Mouse (Mus musculus): ENCODE results near the gene Nxnl1. TPM values are rescaled to one million over a fixed set of nuclear protein-coding genes. Genes with fewer than 3 reads are reported as not detected.

Gene Nxnl1
- total RNA-seq (2014; rRNA removed) = not detected in 2 replicates
- 0.20 TPM in 1 of 2 replicates, not detected in the other for polyA plus RNA-seq (2015; fragmentation: Nextera tagmentation; extraction: Ambion mirVana)

DNA sequence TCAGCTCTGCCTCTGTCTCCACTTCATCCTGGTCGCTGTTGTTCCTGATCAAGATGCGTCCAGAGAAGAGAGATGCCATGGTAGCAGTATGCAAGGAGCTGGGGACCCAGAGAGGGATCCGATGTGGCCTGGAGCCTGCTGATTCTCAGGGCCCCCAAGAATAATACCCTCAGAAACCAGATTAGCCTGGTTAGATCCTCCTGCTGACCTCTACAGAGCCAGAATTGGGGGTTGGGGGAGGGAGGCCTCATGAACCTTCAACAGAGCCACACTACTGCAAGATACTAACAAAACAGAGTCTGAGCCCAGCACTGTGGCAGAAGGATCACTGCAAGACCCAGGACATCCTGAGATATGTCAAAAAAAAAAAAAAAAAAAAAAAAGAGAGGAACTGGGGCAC lies at the start of gene Nxnl1:
TSS of gene Nxnl1 (minus strand) at position 101 of the 400 bp plus-strand sequence.
- ATAC-seq (no peak), DNase-seq (ENCODE audit: low spot score) (no peak)
- H3K9me3 ChIP-seq (ENCODE audit: low read length) = no peaks in the 10 kb centered on the region
- WGBS = 76% methylated on average over 3 of the region's 3 CpGs
- peaks cover 9% of the 10 kb centered on the region; the same call in 1 of the 2 replicates for H3K27me3 ChIP-seq (ENCODE audit: insufficient read depth, low read length)
- H3K36me3 ChIP-seq (ENCODE audit: insufficient read depth, low read length) = no peaks in the 10 kb centered on the region
- peak within 1 kb of the TSS; percentile 91; the same call in 1 of the 2 replicates for H3K27ac ChIP-seq
- H3K9ac ChIP-seq (replicated peaks; ENCODE audit: low read length) = no peak within 1 kb of the TSS
- no peak within 1 kb of the TSS for H3K4me3 ChIP-seq (ENCODE audit: low read length)
- TF ChIP-seq CTCF (IDR thresholded peaks at IDR 0.05; ENCODE audit: low read depth) = no peak
- H3K4me2 ChIP-seq (ENCODE audit: low read depth, low read length) = no peak within 1 kb of the TSS
- peaks cover 6% of the 10 kb centered on the region for H3K4me1 ChIP-seq (ENCODE audit: insufficient read depth, low read length)

DNA sequence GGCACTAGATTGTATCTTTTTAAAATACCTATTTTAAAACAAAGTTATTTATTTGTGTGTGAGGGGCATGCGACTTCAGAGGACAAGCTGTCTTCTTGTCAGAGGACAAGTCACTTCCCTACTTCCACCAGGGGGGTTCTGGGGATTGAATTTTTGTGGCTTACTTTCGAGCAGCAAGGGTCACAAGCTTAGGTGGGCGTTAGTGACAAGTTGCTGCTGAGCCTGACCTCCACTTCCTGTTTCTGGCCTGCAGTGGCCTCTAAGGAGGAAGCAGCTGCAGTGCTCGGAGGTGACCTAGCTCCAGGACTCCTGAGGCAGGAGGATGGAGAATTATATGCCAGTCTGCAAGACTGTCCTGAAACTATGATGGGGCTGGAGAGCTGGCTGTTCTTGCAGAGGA lies 47.0 kb upstream of the Nxnl1 start:
- 64% methylated on average over 4 of the region's 4 CpGs for WGBS
- no peaks in the 10 kb centered on the region for H3K9me3 ChIP-seq (ENCODE audit: low read length)
- H3K36me3 ChIP-seq (ENCODE audit: insufficient read depth, low read length) = peaks cover 33% of the 10 kb centered on the region
- no peak overlapping the region for H3K27ac ChIP-seq
- H3K27me3 ChIP-seq (ENCODE audit: insufficient read depth, low read length) = no peaks in the 10 kb centered on the region
- H3K4me3 ChIP-seq (ENCODE audit: low read length) = no peak overlapping the region
- H3K4me2 ChIP-seq (ENCODE audit: low read depth, low read length) = no peak overlapping the region
- ATAC-seq (no peak), DNase-seq (ENCODE audit: low spot score) (no peak)
- no peak for TF ChIP-seq CTCF (IDR thresholded peaks at IDR 0.05; ENCODE audit: low read depth)
- no peak overlapping the region for H3K9ac ChIP-seq (replicated peaks; ENCODE audit: low read length)
- H3K4me1 ChIP-seq (ENCODE audit: insufficient read depth, low read length) = peaks cover 11% of the 10 kb centered on the region

DNA sequence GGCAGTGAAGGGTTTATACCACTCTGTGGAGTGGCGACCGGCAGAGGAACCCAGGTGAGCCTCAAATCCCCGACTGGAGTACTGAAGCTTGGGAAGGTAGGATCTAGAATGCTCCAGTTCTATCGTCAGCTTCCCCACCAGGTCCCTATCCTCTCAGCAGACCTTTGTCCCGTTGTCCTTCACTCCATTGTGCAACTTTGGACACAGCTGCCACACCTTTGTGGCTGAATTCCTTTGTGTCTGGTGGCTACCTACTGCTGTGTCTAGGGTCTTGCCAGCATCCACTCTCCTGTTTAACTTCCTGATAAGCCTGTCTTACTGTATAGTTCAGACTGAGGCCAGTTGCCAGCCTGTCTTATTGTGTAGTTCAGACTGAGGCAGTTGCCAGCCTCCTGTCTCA lies 45.7 kb upstream of the Nxnl1 start:
- Histone ChIP-seq H3K27ac (no peak overlapping the region), H3K4me1 (ENCODE audit: insufficient read depth, low read length) (peaks cover 11% of the 10 kb centered on the region), H3K9ac (replicated peaks; ENCODE audit: low read length) (peak overlapping the region; percentile 85), H3K4me3 (ENCODE audit: low read length) (peak overlapping the region; percentile 89), H3K36me3 (ENCODE audit: insufficient read depth, low read length) (peaks cover 21% of the 10 kb centered on the region), H3K27me3 (ENCODE audit: insufficient read depth, low read length) (no peaks in the 10 kb centered on the region), H3K4me2 (ENCODE audit: low read depth, low read length) (peak overlapping the region; percentile 88), H3K9me3 (ENCODE audit: low read length) (no peaks in the 10 kb centered on the region)
- WGBS = 40% methylated on average over 5 of the region's 5 CpGs
- TF ChIP-seq CTCF (IDR thresholded peaks at IDR 0.05; ENCODE audit: low read depth) = no peak
- DNase-seq (ENCODE audit: low spot score) (no peak), ATAC-seq (no peak)

DNA sequence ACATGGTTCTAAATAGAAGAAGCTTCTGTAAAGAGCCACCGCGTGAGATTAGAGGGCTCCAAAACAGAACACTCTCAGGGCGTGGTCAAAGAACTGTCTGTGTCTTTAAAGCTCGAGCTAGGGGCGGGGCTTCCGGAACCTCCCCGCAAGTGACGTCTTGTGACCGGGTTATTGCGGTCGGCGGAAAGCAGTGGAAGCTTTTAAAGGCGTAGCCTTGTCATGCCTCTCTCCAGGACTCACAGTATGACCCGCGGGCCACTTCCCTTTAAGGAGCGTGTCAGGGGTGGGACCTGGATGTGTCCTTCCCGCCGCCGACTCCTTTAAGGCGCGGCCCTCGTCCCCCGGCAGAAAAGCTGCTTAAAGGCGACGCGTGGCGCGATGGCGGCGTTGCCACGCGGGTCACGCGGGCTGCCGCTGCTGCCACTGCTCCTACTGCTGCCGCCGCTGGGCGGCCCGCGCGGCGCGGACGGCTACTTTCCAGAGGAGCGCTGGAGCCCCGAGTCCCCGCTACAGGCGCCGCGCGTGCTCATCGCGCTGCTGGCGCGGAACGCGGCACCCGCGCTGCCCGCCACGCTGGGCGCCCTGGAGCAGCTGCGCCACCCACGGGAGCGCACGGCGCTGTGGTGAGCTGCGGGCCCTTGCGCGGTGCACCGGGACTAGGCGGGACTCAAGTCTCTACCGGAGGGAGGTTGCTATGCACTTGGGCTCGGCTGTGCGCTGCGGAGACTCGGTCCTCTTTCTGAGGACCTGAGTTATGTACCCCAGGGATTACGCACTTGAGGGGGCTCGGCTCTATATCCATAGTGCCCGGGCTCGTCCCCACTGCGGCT lies 44.6 kb upstream of the Nxnl1 start, which contains the start of gene Colgalt1:
TSS of gene Colgalt1 (plus strand) at position 177 of the 830 bp plus-strand sequence.
- H3K9ac ChIP-seq (replicated peaks; ENCODE audit: low read length) = peak within 1 kb of the TSS; percentile 85

DNA sequence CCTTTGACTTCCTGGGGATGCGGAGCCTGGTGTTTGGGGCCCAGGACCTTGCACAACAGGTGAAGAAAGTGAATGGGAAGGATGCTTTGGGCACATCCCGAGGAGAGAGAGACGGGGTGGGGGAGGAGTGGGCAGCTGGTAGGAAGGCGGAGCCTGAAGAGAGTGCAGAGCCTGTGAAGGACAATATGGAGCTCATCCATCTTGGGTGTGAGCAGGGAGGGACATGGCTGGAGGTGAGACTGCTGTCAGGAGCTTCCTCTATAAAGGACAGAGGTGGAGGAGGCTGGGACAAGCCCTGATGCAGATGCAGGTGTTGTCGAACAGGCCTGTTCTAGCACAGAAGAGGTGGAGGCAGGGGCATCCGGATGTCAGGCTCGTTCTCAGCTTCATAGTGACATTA lies 37.6 kb upstream of the Nxnl1 start:
- Histone ChIP-seq H3K4me1 (ENCODE audit: insufficient read depth, low read length) (no peaks in the 10 kb centered on the region), H3K9ac (replicated peaks; ENCODE audit: low read length) (no peak overlapping the region), H3K4me3 (ENCODE audit: low read length) (no peak overlapping the region), H3K27me3 (ENCODE audit: insufficient read depth, low read length) (peaks cover 22% of the 10 kb centered on the region), H3K36me3 (ENCODE audit: insufficient read depth, low read length) (no peaks in the 10 kb centered on the region), H3K27ac (no peak overlapping the region), H3K9me3 (ENCODE audit: low read length) (no peaks in the 10 kb centered on the region), H3K4me2 (ENCODE audit: low read depth, low read length) (no peak overlapping the region)
- DNase-seq (ENCODE audit: low spot score) (no peak), ATAC-seq (no peak)
- WGBS = 62% methylated on average over 7 of the region's 7 CpGs
- no peak for TF ChIP-seq CTCF (IDR thresholded peaks at IDR 0.05; ENCODE audit: low read depth)

More for the DNA sequence above, 44.6 kb upstream of the Nxnl1 start, which contains the start of gene Colgalt1:
- WGBS = under 1% methylated on average over 79 of the region's 82 CpGs
- TF ChIP-seq CTCF (IDR thresholded peaks at IDR 0.05; ENCODE audit: low read depth) = no peak
- DNase-seq (ENCODE audit: low spot score) (peak; percentile 99), ATAC-seq (peak; percentile 99)
- peak within 1 kb of the TSS; percentile 88 for H3K4me2 ChIP-seq (ENCODE audit: low read depth, low read length)
- H3K27me3 ChIP-seq (ENCODE audit: insufficient read depth, low read length) = no peaks in the 10 kb centered on the region
- peaks cover 11% of the 10 kb centered on the region for H3K4me1 ChIP-seq (ENCODE audit: insufficient read depth, low read length)
- no peaks in the 10 kb centered on the region for H3K9me3 ChIP-seq (ENCODE audit: low read length)
- peak within 1 kb of the TSS; percentile 89 for H3K4me3 ChIP-seq (ENCODE audit: low read length)
- peaks cover 12% of the 10 kb centered on the region for H3K36me3 ChIP-seq (ENCODE audit: insufficient read depth, low read length)
- H3K27ac ChIP-seq = peak within 1 kb of the TSS; percentile 90

DNA sequence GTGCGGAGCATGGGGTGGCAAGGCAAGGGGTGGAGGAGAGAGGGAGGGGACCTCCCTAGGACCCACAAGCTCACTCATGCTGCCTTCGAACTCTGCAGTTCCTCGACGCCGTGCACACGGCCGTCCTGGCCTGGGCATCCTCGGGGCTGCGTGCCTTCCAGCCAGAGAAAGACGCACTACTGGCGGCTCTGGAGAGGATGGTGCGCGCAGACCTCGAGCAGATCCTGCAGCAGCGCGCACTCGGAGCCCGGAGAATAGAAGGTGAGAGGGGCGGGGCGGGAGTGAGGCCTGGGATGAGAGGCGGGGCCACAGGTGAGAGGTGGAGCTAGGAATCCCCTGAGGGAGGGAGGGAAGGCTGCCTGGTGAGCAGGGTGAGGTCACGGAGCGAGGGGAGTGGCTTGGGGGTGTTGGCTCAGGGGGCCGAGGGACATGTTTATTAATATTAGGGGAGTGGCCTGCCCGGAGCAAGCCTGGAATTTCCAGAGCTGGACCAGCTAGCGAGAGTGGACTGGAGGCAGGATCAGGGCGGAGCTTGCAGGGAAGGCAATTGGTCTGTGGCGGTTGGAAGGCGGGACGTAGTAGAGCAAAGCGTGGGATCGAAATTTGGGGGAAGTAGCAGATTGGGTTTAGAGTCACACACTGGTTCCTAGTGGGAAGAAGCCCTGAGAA lies 36.4 kb upstream of the Nxnl1 start:
- no peak for TF ChIP-seq CTCF (IDR thresholded peaks at IDR 0.05; ENCODE audit: low read depth)
- no peaks in the 10 kb centered on the region for H3K9me3 ChIP-seq (ENCODE audit: low read length)
- ATAC-seq = peak; percentile 77
- no peaks in the 10 kb centered on the region for H3K36me3 ChIP-seq (ENCODE audit: insufficient read depth, low read length)
- no peaks in the 10 kb centered on the region for H3K4me1 ChIP-seq (ENCODE audit: insufficient read depth, low read length)
- peak overlapping the region; percentile 27 for H3K4me3 ChIP-seq (ENCODE audit: low read length)
- 0 out of 2 replicates have a peak overlapping the region, but pooled peaks have one; percentile 35 for H3K9ac ChIP-seq (replicated peaks; ENCODE audit: low read length)
- DNase-seq (ENCODE audit: low spot score) = peak; percentile 63
- 3% methylated on average over 32 of the region's 32 CpGs for WGBS
- H3K27me3 ChIP-seq (ENCODE audit: insufficient read depth, low read length) = peaks cover 22% of the 10 kb centered on the region
- peak overlapping the region; percentile 45 for H3K4me2 ChIP-seq (ENCODE audit: low read depth, low read length)
- peak overlapping the region; percentile 57; the same call in 1 of the 2 replicates for H3K27ac ChIP-seq

All from hindbrain, postnatal 0 days (tissue).